Mouse (Mus musculus) cerebellum, adult 2 months (tissue): ENCODE results near the gene Mas1. TPM values are rescaled to one million over a fixed set of nuclear protein-coding genes. Genes with fewer than 3 reads are reported as not detected.
"Not testable (repeated sequence)": the region's sequence is repeated elsewhere in the genome, so short reads cannot be mapped to it uniquely, and the experiment has no call there.

Experiments used
- DNase-seq, 2 experiments: peaks; one replicate each; pipeline ENCODE4 v3.0.0; 2021
- H3K27ac ChIP-seq: fragments of 200-500 bp; 2 replicates; pipeline ENCODE4 v1.5.1; 2012; ENCODE audit warnings: low read length, control low read depth, inconsistent platforms; ENCODE audit not compliant: insufficient read depth
- H3K27me3 ChIP-seq: fragments of 200-500 bp; 2 replicates; pipeline ENCODE4 v1.6.1; 2012; ENCODE audit warnings: inconsistent platforms, mild to moderate bottlenecking, low read length, moderate library complexity; ENCODE audit not compliant: control insufficient read depth, insufficient read depth
- H3K4me1 ChIP-seq: fragments of 200-500 bp; 2 replicates; pipeline ENCODE4 v1.6.1; 2011; ENCODE audit warnings: low read length; ENCODE audit not compliant: control insufficient read depth, insufficient read depth
- H3K4me3 ChIP-seq: fragments of 200-500 bp; replicated peaks from 2 replicates; pipeline ENCODE3; 2011; ENCODE audit warnings: mild to moderate bottlenecking, low read depth, low read length, control low read depth; ENCODE audit not compliant: insufficient read depth
- CTCF ChIP-seq: fragments of 200-500 bp; IDR thresholded peaks from 2 replicates; pipeline ENCODE4 v1.5.1; 2011; ENCODE audit warnings: low read depth, mild to moderate bottlenecking, control low read depth, low read length, moderate library complexity, borderline replicate concordance; ENCODE audit not compliant: insufficient read depth
- POLR2A ChIP-seq: fragments of 200-500 bp; IDR thresholded peaks from 2 replicates; pipeline ENCODE4 v1.6.1; 2011; ENCODE audit warnings: low read length, control low read depth, borderline replicate concordance; ENCODE audit not compliant: insufficient read depth
- WGBS: fragments of 180-500 bp; shearing (Covaris S2); methylation state at CpG from one replicate; pipeline ENCODE4 v1.1.7; 2018; 5-methylcytosine and 5-hydroxymethylcytosine counted together
- polyA plus RNA-seq: library from polyadenylated mRNA; depleted of rRNA; stranded (reverse); fragments of >200 nt; gene quantifications from 2 replicates; pipeline ENCODE4 v1.2.3, GENCODE M21; 2012

The Mas1 gene
- polyA plus RNA-seq, 1 experiment = 0.44 TPM

GRCm38 (mm10) chr17:12905810-12906209, 37.9 kb upstream of the Mas1 start:
- TF ChIP-seq POLR2A (no peak), CTCF (no peak)
- WGBS = 92% methylated on average over 4 of the region's 4 CpGs
- no peak for DNase-seq
- H3K4me3 ChIP-seq = no peak overlapping the region
- H3K27me3 ChIP-seq = no peaks in the 10 kb centered on the region
- H3K27ac ChIP-seq = no peak overlapping the region
- H3K4me1 ChIP-seq = no peaks in the 10 kb centered on the region

- H3K27me3 ChIP-seq = no peaks in the 10 kb centered on the region
- DNase-seq = no peak
- H3K4me1 ChIP-seq = no peaks in the 10 kb centered on the region
- no peak overlapping the region for H3K27ac ChIP-seq
- no peak for TF ChIP-seq POLR2A
- TF ChIP-seq CTCF = no peak
- WGBS = 79% methylated on average over 1 of the region's 1 CpGs
- H3K4me3 ChIP-seq = no peak overlapping the region
Observed at GRCm38 (mm10) chr17:12904349-12904748, 36.4 kb upstream of the Mas1 start.

- no peak overlapping the region for H3K4me3 ChIP-seq
- H3K4me1 ChIP-seq = no peaks in the 10 kb centered on the region
- WGBS = 43% methylated on average over 11 of the region's 12 CpGs
- TF ChIP-seq CTCF (no peak), POLR2A (no peak)
- no peak for DNase-seq
- no peak overlapping the region for H3K27ac ChIP-seq
- no peaks in the 10 kb centered on the region for H3K27me3 ChIP-seq
Observed at GRCm38 (mm10) chr17:12903372-12904333, 35.7 kb upstream of the Mas1 start.

- Histone ChIP-seq H3K27me3 (no peaks in the 10 kb centered on the region), H3K27ac (no peak overlapping the region), H3K4me1 (no peaks in the 10 kb centered on the region), H3K4me3 (no peak overlapping the region)
- TF ChIP-seq CTCF (no peak), POLR2A (no peak)
- DNase-seq = no peak
- 94% methylated on average over 6 of the region's 6 CpGs for WGBS
Observed at GRCm38 (mm10) chr17:12902291-12902690, 34.3 kb upstream of the Mas1 start.

- DNase-seq, H3K4me1 ChIP-seq, H3K4me3 ChIP-seq, H3K27me3 ChIP-seq, H3K27ac ChIP-seq: not testable (repeated sequence)
- WGBS = 22% methylated on average over 2 of the region's 2 CpGs
Observed at GRCm38 (mm10) chr17:12898607-12899006, 30.7 kb upstream of the Mas1 start.

GRCm38 (mm10) chr17:12897674-12898073, 29.7 kb upstream of the Mas1 start:
- no peaks in the 10 kb centered on the region for H3K4me1 ChIP-seq
- DNase-seq = no peak
- no peaks in the 10 kb centered on the region for H3K27me3 ChIP-seq
- no peak overlapping the region for H3K4me3 ChIP-seq
- WGBS = 76% methylated on average over 5 of the region's 5 CpGs
- no peak overlapping the region for H3K27ac ChIP-seq
- TF ChIP-seq POLR2A = no peak
- TF ChIP-seq CTCF = no peak

- WGBS = 96% methylated on average over 9 of the region's 9 CpGs
- DNase-seq = no peak
- H3K4me3 ChIP-seq = no peak overlapping the region
- H3K4me1 ChIP-seq = no peaks in the 10 kb centered on the region; the same call in 1 of the 2 replicates
- H3K27me3 ChIP-seq = no peaks in the 10 kb centered on the region
- TF ChIP-seq POLR2A = no peak
- TF ChIP-seq CTCF = no peak
- H3K27ac ChIP-seq = no peak overlapping the region
Observed at GRCm38 (mm10) chr17:12892033-12892432, 24.1 kb upstream of the Mas1 start.

GRCm38 (mm10) chr17:12891054-12891453, 23.1 kb upstream of the Mas1 start:
- Histone ChIP-seq H3K27me3 (no peaks in the 10 kb centered on the region), H3K4me3 (no peak overlapping the region), H3K4me1 (no peaks in the 10 kb centered on the region; the same call in 1 of the 2 replicates), H3K27ac (no peak overlapping the region)
- DNase-seq = peak in 1 of 2 experiments; percentile 20
- no peak for TF ChIP-seq CTCF
- 32% methylated on average over 4 of the region's 4 CpGs for WGBS
